Mouse (Mus musculus) left cerebral cortex, adult 8-10 months (tissue): ENCODE data around the gene Copz1. TPM values are rescaled to one million over a fixed set of nuclear protein-coding genes. Genes with fewer than 3 reads are reported as not detected.
A peak's percentile ranks its signal among the peaks of the same experiment; 100 is the strongest.
"Not testable (repeated sequence)": the region's sequence is repeated elsewhere in the genome, so short reads cannot be mapped to it uniquely, and the experiment has no call there.

Experiments
- DNase-seq, 2 experiments: peaks; one replicate each; pipeline ENCODE4 v3.0.0; 2022; ENCODE audit warnings: low spot score in 2 of 2
- total RNA-seq, 4 experiments: library from RNA; stranded (reverse); gene quantifications; 2 replicates each; pipeline ENCODE4 v1.2.4; 2022

Copz1 gene
- total RNA-seq = 10 to 100 TPM; 90.9 to 93.2 (median 91.9) TPM

- DNase-seq = peak; percentile 85 to 99
These were observed at the start of gene Copz1 for GRCm38 (mm10) chr15:103272419-103273279. Gene Copz1, plus strand, starts transcription at chr15:103272714.

DNA sequence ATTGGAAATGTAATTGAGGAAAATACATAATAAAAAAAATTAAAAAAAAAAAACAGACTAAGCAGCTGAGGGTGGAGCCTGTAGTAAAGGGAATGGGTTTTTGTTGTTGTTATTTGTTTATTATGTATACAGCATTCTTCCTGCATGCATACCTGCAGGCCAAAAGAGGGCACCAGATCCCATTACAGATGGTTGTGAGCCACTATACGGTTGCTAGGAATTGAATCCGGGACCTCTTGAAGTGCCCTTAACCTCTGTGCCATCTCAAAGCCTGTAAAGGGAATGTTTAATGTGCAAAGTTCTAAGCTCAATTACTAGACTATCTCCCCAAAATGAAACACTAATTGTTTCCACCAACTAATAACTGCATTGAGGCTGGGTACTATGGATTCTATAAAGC lies 48.4 kb upstream of the Copz1 start:
- DNase-seq = no peak

GRCm38 (mm10) chr15:103227022-103227421 lies 45.5 kb upstream of the Copz1 start:
- no peak for DNase-seq

DNA sequence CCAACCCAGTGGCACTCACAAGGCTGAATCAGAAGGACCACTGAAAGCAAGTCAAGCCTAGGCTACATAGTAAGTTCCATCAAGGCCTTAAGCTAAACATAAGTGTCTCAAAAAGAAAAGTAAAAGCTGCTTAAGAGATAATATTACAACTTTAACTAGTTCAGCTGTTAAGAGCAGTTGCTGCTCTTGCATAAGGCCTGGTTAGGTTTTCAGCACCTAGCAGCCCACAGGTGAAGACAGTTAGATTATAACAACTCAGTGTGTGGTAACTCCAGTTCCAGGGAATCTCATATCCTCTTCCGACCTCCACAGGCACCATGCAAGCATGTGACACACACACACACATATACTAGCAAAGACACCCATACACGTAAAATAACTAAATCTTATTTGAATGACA lies 44.9 kb upstream of the Copz1 start:
- no peak for DNase-seq

DNA sequence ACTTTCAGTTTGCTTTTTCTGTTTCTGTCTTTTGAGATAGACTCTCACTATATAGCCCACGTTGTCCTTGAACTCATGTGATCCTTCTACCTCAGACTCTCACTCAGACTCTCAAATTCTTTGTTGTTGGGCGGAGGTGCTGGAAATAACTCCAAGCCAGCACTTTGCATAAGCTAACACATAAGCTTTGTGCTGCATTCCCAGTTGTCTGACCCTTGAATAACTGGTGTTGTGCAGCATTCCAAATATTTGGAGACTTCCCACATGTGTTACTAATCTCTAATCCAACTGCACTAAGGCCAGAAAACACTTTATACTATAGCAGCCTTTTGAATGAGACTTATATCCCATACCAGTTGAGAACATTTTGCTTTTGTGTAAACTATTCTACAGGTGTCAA lies 43.6 kb upstream of the Copz1 start:
- no peak for DNase-seq

DNA sequence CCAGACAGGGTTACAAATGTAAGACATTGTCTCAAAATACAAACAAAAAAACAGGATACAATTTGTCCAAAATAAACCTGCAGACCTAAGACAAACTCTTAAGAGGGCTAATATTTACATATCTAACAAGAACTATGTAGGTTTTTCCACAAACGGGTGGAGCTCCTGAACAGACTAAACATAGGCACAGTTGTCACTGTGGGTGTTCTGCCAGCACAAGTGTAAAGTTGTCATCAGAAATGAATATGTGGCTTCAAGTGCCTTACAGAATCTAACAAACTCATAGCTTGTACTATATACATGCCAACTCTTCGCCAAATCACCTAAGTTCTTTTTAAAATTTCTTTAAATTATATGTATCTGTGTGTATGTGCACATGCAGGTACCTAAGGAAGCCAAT lies 39.4 kb upstream of the Copz1 start:
- DNase-seq = no peak

- no peak for DNase-seq
These were observed 35.2 kb upstream of the Copz1 start for GRCm38 (mm10) chr15:103237295-103237694.

GRCm38 (mm10) chr15:103239130-103239684 lies 33.3 kb upstream of the Copz1 start:
- DNase-seq = peak; percentile 73 to 98

GRCm38 (mm10) chr15:103239685-103240159 lies 32.8 kb upstream of the Copz1 start, which contains the start of gene Cbx5:
Gene Cbx5, minus strand, starts transcription at chr15:103239816.
- peak; percentile 97 to 98 for DNase-seq

DNA sequence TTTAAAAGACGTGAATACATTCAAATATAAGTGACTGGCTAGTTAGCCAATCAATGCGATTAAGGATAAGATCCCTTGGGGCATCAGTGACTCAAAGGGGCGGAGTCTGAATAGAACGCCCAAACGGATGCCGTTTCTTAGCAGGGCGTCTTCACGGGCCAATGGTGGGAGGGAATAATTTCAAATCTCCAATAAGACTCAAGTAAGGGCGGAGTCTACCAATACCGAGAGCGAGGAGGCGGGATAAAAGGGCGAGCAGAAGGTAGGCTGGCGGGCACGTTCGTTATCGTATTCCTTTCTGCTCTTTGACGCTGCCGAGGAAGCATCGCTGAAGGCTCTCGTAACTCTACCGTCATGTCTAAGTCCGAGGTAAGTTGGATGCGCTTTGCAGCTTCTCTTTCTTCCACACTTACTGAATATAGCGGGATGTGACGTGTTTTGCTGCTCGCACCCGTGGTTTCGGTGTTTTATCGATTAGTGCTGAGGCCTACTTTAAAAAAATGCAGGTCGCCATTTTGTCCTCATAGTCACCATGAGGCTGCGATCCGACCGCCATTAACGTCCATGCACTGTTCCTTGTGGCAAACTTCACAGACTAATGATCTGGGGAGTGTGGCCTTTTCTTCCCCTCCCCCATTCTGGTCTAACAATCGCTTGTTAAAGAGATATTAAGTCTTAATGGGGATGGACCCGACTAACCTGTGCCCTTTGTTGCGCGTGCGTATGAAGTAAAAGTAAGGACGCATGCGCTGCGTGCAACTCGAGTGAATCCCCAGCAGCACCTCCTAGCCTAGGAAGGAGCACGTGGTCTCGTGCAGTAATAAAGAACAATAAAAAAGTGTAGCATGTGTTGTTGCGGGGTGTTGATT lies 32.1 kb upstream of the Copz1 start, which contains the start of gene Hnrnpa1:
Hnrnpa1 (plus strand) TSS at position 273 of the 869 bp plus-strand sequence.
- DNase-seq = peak in 1 of 2 experiments; percentile 97

DNA sequence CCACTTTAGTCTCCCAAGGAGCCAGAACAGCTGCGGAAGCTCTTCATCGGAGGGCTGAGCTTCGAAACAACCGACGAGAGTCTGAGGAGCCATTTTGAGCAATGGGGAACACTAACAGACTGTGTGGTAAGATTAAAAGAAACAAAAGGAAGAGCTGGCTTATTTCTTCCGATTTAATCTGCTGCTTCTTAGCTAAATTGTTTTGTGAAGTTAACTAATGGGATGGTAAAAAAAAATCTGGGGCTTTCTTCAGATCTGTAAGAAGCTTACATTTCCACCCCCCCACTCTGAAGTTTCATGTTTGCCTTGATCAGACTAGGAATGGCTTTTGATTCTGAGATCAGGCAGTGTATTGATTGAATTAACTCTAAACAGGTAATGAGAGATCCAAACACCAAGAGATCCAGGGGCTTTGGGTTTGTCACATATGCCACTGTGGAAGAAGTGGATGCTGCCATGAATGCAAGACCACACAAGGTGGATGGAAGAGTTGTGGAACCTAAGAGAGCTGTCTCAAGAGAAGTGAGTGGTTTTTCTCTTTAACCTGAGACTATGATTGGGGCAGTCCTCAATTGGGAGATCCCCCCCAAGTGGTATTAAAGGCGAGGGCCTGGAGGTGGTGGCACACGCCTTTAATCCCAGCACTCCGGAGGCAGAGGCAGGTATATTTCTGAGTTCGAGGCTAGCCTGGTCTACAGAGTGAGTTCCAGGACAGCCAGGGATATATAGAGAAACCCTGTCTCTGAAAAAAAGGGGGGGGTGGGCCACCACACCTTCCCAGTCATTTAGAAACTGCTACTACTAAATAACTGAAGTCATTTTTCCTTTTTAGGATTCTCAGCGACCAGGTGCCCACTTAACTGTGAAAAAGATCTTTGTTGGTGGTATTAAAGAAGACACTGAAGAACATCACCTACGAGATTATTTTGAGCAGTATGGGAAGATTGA lies 31.2 kb upstream of the Copz1 start:
- DNase-seq = not testable (repeated sequence)

DNA sequence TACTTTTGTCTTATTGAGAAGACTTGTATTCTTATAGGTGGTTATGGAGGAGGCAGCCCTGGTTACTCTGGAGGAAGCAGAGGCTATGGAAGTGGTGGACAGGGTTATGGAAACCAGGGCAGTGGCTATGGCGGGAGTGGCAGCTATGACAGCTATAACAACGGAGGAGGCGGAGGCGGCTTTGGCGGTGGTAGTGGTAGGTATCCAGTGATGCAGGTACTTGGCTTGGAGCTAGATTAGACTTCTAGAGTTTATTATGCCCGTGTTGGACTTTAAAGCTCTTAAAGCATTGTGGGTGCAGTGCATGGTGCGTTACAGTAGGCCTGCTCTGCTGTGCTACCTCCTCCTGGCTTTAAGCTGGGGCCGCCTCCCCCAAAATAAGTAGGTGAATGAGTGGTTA lies 29.6 kb upstream of the Copz1 start:
- DNase-seq = no peak

GRCm38 (mm10) chr15:103245616-103246015 lies 26.9 kb upstream of the Copz1 start:
- DNase-seq = no peak

DNA sequence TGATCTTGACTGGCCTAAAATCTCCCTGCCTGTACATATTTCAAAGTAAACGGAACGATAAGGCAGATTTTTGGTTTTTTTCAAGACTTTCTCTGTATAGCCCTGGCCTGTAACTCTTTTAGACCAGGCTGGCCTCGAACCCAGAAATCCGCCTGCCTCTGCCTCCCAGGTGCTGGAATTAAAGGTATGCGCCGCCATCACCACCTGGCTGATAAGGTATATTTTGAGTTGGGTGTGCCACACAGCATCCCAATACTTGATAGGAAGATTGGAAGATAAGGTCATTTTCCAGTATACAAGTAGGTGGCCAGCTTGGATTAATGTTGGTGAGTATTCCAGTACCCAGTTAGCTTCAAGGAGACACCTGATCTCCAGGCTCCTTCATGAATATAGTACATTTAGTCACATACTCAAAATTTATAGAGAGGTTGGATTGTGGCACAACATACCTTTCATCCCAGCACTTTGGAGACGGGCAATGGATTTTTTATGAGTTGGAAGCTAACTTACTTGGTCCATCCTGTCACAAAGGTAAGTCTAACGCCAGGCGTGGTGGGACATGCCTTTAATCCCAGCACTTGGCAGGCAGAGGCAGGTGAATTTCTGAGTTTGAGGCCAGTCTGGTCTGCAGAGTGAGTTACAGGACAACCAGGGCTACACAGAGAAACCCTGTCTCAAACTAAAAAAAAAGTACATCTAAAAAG lies 25.3 kb upstream of the Copz1 start:
- no peak for DNase-seq

DNA sequence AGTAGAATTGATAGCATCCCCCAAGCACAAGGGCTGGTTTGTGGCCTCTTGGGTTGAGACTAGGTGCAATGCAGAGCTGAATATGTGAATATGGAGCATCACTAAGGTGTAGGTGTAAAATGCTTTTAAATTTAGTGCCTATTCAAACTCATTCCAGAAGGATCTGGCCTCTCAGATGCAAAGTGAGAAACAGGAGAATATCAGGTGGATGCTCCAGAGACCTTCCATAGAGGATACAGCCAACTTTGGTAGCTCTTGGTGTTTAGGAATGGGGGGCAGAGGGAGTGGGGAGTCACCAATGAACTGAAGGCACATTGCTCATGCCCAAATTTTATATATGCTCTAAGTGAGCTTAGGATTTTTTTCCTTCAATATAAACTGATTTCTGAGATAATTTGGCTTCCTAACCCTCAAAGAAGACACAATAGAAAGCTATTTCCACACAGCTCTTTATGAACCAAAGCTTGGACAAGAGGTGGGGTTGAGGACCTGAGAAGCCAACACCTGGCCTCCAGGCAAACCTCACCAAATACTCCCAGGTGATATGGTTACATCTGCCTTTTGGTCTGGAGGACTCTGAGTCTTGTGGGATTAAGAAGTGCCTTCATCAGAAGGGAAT lies 24.6 kb upstream of the Copz1 start:
- no peak for DNase-seq

DNA sequence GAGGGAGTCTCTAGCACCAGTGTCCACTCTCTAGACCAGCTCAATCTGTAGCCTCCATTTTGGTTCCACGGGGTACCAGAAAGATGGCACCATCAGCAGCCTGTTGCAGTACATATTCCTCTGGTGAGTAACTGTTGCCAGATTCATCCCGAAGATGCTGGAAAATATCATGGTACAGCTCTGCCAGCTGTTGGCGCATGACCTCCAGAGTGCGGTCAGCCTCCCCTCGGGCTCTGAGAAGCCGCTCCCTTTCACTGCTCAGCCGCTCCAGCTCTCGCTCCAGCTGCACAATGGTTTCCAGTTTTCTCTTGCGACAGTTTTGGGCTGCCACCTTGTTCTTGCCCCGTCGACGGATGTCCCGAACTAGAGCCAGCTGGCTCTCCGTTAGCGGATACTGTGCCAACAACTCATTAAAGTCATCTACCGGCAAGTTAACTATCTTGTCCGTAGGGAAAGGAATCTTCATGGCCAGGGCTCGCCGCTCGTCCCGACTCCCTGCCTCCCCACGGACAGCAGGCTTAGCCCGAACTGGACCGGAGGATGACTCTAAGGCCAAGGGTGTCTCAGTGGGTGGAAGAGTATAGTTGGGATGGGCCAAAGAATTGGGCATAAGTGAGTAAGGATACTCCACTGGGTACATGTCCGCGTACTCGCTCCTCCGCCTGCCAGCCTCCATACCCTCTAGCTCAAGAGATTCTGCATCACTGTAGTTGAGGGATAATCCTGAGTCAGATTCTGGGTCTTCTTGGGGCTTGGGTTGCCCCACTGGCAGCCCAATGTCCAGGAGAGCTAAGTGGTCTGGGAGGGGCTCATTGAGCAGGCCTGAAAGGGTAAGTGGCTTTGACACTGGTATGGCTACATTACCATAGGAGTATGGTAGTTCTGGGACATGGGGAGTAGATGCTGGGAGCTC lies 23.9 kb upstream of the Copz1 start:
- DNase-seq = no peak

DNA sequence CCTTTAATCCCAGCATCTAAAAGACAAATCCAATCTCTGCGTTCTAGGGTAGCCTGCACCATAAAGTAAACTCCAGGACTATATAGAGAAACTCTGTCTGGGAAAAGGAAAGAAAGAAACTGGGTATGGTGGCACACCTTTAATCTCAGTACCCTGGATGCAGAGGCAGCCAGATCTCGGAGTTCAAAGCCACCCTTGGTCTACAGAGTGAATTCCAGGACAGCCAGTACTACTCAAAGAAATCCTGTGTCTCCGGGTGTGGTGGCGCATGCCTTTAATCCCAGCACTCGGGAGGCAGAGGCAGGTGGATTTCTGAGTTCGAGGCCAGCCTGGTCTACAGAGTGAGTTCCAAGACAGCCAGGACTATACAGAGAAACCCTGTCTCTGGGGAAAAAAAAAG lies 23.0 kb upstream of the Copz1 start:
- DNase-seq = not testable (repeated sequence)

GRCm38 (mm10) chr15:103250195-103250740 lies 22.2 kb upstream of the Copz1 start:
- DNase-seq = peak in 1 of 2 experiments; percentile 40
